Mouse (Mus musculus) cerebellum, adult 18-20 months (tissue): ENCODE measurements at regions not wholly inside any gene's neighbourhood (a gene's known extent, or its start where the extent isn't known, plus 50 kb on each side); places are given as distances from the start of the nearest gene placed in this dataset.

Experiments
- DNase-seq, 2 experiments: peaks; one replicate each; pipeline ENCODE4 v3.0.0; 2021

DNA sequence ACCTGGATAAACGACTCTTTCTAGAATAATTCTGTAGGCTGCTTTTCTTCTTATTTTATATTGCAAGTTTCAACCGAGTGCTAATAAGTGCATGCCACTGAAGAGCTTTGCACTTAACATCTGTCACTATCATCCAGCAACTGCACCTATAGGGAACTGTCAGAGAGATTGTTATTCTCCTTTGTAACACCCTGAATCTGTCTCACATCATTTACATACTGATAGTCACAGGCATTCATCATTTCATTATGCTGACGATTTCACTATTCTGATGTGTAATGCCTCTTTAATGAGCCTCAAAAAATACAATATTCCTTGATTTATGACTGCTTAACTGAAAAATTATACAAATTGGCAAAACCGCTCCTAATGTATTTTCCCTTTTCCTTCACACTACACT is 1959.2 kb upstream of the Tenm3 start:
- DNase-seq = no peak

- DNase-seq = peak in 1 of 2 experiments; percentile 5
These were observed 1943.7 kb upstream of the Tenm3 start for GRCm38 (mm10) chr8:50787441-50787840.

- no peak for DNase-seq
These were observed 1926.9 kb upstream of the Tenm3 start for GRCm38 (mm10) chr8:50770671-50771070.
